Mouse (Mus musculus): ENCODE measurements around the gene Sh3bp5l. TPM values are rescaled to one million over a fixed set of nuclear protein-coding genes. Genes with fewer than 3 reads are reported as not detected.
"Not testable (repeated sequence)": the region's sequence is repeated elsewhere in the genome, so short reads cannot be mapped to it uniquely, and the experiment has no call there.

The Sh3bp5l gene
- polyA plus RNA-seq, 1 experiment from 2014 or later, result 51.0 TPM

- Histone ChIP-seq H3K36me3 (peaks cover 6% of the 10 kb centered on the region; the same call in 1 of the 2 replicates), H3K27ac (replicated peaks) (no peak overlapping the region), H3K4me3 (no peak overlapping the region), H3K4me1 (no peaks in the 10 kb centered on the region), H3K4me2 (replicated peaks) (no peak overlapping the region), H3K9ac (replicated peaks) (no peak overlapping the region), H3K27me3 (no peaks in the 10 kb centered on the region), H3K9me3 (no peaks in the 10 kb centered on the region)
- no peak for ATAC-seq (ENCODE audit: low FRiP score, low read depth)
- WGBS, result 87% methylated on average over 3 of the region's 3 CpGs
These were observed 24.4 kb downstream of the Sh3bp5l start for GRCm38 (mm10) chr11:58354927-58355326.

- H3K9ac ChIP-seq (replicated peaks), result no peak overlapping the region
- H3K27me3 ChIP-seq, result no peaks in the 10 kb centered on the region
- WGBS, result 84% methylated on average over 3 of the region's 3 CpGs
- ATAC-seq (ENCODE audit: low FRiP score, low read depth), result no peak
- no peaks in the 10 kb centered on the region for H3K4me1 ChIP-seq
- H3K27ac ChIP-seq (replicated peaks), result no peak overlapping the region
- no peaks in the 10 kb centered on the region for H3K36me3 ChIP-seq
- no peak overlapping the region for H3K4me2 ChIP-seq (replicated peaks)
- H3K9me3 ChIP-seq, result no peaks in the 10 kb centered on the region
- no peak overlapping the region for H3K4me3 ChIP-seq
These were observed 26.5 kb downstream of the Sh3bp5l start for GRCm38 (mm10) chr11:58357042-58357441.

DNA sequence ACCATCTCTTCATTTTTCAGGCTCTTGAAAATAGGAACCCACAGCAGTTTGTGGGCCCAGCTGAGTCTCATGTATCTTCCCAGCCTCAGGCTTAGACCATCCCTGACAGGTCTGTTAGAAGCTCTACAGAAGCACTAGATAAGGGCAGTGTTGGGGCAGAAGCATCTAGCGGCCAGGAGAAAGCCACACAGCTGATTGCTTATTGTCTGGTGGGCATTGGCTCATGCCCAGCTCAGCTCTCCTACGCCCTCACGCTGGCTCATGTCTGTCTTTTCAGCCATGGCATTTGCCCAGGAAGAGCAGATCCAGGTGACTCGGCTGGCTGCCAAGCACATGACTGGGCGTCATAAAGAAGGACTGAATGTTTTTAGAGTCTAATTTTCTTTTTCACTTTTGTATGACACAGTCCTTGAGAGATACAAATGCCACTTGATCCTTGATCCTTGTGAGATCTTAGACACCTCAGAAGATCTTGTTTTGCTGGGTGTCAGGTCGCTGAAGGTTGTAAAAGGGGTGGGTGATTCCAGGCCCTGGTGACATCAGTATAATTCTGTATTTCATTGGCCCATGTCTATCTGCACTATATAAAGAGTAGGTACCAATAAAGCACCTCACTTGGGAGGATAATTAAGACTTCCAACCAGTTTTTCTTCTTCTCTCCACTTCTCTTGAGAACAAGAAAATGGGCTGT, 27.5 kb downstream of the Sh3bp5l start:
- Histone ChIP-seq H3K4me1 (no peaks in the 10 kb centered on the region), H3K4me2 (replicated peaks) (no peak overlapping the region), H3K9ac (replicated peaks) (no peak overlapping the region), H3K27me3 (no peaks in the 10 kb centered on the region), H3K27ac (replicated peaks) (no peak overlapping the region), H3K4me3 (no peak overlapping the region), H3K9me3 (no peaks in the 10 kb centered on the region), H3K36me3 (no peaks in the 10 kb centered on the region)
- WGBS, result 84% methylated on average over 6 of the region's 6 CpGs
- no peak for ATAC-seq (ENCODE audit: low FRiP score, low read depth)

- not testable (repeated sequence) for H3K36me3 ChIP-seq; H3K27me3 ChIP-seq; H3K9ac ChIP-seq (replicated peaks); H3K4me1 ChIP-seq; H3K27ac ChIP-seq (replicated peaks); H3K4me3 ChIP-seq; H3K4me2 ChIP-seq (replicated peaks); H3K9me3 ChIP-seq; ATAC-seq (ENCODE audit: low FRiP score, low read depth)
- WGBS, result no CpG with 5 or more reads among the region's 6 CpGs
These were observed 32.0 kb downstream of the Sh3bp5l start for GRCm38 (mm10) chr11:58362562-58362961.

- WGBS, result 64% methylated on average over 3 of the region's 3 CpGs
- H3K9ac ChIP-seq (replicated peaks), result no peak overlapping the region
- H3K4me1 ChIP-seq, result no peaks in the 10 kb centered on the region
- no peaks in the 10 kb centered on the region for H3K36me3 ChIP-seq
- no peak overlapping the region for H3K4me3 ChIP-seq
- no peak overlapping the region for H3K27ac ChIP-seq (replicated peaks)
- no peak for ATAC-seq (ENCODE audit: low FRiP score, low read depth)
- no peak overlapping the region for H3K4me2 ChIP-seq (replicated peaks)
- no peaks in the 10 kb centered on the region for H3K27me3 ChIP-seq
- H3K9me3 ChIP-seq, result no peaks in the 10 kb centered on the region
These were observed 33.9 kb downstream of the Sh3bp5l start for GRCm38 (mm10) chr11:58364454-58364853.

- not testable (repeated sequence) for ATAC-seq (ENCODE audit: low FRiP score, low read depth); H3K9ac ChIP-seq (replicated peaks)
- no CpG with 5 or more reads among the region's 6 CpGs for WGBS
These were observed 35.7 kb downstream of the Sh3bp5l start for GRCm38 (mm10) chr11:58366191-58366590.

DNA sequence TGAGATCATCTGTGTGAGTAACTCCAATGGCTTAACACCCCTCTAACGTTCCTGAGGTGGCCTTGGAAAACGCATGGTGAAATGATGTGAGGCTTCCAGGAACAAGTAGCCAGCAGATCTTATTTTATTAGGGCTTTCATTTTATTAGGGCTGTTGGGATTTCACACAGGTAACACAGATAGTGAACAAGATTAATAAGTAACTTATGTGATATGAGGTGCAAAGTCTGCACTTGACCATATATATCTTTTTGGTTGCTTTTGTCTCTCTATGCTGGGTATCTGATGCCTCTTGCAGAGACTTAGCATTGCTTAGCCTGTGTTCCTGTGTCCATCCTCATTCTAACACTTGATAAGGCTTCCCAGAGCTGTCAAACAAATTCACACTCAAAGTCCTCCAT, 46.7 kb downstream of the Sh3bp5l start:
- Histone ChIP-seq H3K27me3 (no peaks in the 10 kb centered on the region), H3K4me2 (replicated peaks) (no peak overlapping the region), H3K9ac (replicated peaks) (no peak overlapping the region), H3K27ac (replicated peaks) (no peak overlapping the region), H3K4me3 (no peak overlapping the region), H3K9me3 (no peaks in the 10 kb centered on the region), H3K4me1 (no peaks in the 10 kb centered on the region), H3K36me3 (no peaks in the 10 kb centered on the region)
- 87% methylated on average over 2 of the region's 2 CpGs for WGBS
- ATAC-seq (ENCODE audit: low FRiP score, low read depth), result no peak

More at GRCm38 (mm10) chr11:58366191-58366590, 35.7 kb downstream of the Sh3bp5l start:
- not testable (repeated sequence) for H3K4me1 ChIP-seq; H3K9me3 ChIP-seq; H3K27me3 ChIP-seq; H3K4me2 ChIP-seq (replicated peaks); H3K36me3 ChIP-seq; H3K27ac ChIP-seq (replicated peaks); H3K4me3 ChIP-seq

GRCm38 (mm10) chr11:58377686-58378085, 47.2 kb downstream of the Sh3bp5l start:
- WGBS, result 66% methylated on average over 1 of the region's 1 CpGs
- no peak for ATAC-seq (ENCODE audit: low FRiP score, low read depth)

DNA sequence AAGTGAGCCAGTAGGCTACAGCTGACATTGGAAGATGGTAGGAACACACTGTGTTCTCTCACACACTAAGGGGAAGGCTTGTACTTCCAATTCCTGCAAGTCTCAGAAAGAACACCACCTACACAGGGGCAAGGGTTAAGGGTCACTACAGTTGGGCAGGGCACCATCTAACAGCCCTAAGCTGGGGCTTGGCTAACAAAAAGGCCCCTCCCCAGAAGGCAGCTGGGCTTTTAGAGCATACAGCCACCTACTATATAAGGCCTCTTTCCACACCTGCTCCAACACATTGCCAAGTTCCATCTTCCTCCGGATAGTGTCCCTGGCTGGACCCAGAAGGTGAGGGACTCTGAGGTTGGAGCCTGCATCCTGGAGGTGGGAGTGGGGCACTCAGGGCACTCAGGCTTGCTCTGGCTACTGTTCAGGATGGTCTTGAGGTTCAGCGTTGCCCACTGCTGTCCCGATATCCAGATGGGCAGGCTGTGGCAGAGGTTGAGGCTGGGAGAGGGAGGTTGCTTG, 48.3 kb downstream of the Sh3bp5l start, which contains the start of gene Lypd8:
Gene Lypd8, plus strand, starts transcription at position 281 of the 516 bp plus-strand sequence.
- H3K9me3 ChIP-seq, result no peaks in the 10 kb centered on the region
- H3K27ac ChIP-seq (replicated peaks), result no peak within 1 kb of the TSS
- no peak for ATAC-seq (ENCODE audit: low FRiP score, low read depth)
- H3K4me1 ChIP-seq, result no peaks in the 10 kb centered on the region
- H3K27me3 ChIP-seq, result no peaks in the 10 kb centered on the region
- no peaks in the 10 kb centered on the region for H3K36me3 ChIP-seq
- H3K4me3 ChIP-seq, result no peak within 1 kb of the TSS
- no peak within 1 kb of the TSS for H3K9ac ChIP-seq (replicated peaks)
- no peak within 1 kb of the TSS for H3K4me2 ChIP-seq (replicated peaks)
- WGBS, result 92% methylated on average over 3 of the region's 3 CpGs

More at GRCm38 (mm10) chr11:58377686-58378085, 47.2 kb downstream of the Sh3bp5l start:
- Histone ChIP-seq H3K9me3 (no peaks in the 10 kb centered on the region), H3K4me1 (no peaks in the 10 kb centered on the region), H3K36me3 (no peaks in the 10 kb centered on the region), H3K9ac (replicated peaks) (no peak overlapping the region), H3K4me2 (replicated peaks) (no peak overlapping the region), H3K27ac (replicated peaks) (no peak overlapping the region), H3K4me3 (no peak overlapping the region), H3K27me3 (no peaks in the 10 kb centered on the region)

GRCm38 (mm10) chr11:58379516-58379915, 49.0 kb downstream of the Sh3bp5l start:
- H3K9me3 ChIP-seq, result no peaks in the 10 kb centered on the region
- no peak overlapping the region for H3K9ac ChIP-seq (replicated peaks)
- WGBS, result 88% methylated on average over 1 of the region's 1 CpGs
- no peaks in the 10 kb centered on the region for H3K27me3 ChIP-seq
- no peaks in the 10 kb centered on the region for H3K36me3 ChIP-seq
- H3K4me3 ChIP-seq, result no peak overlapping the region
- no peaks in the 10 kb centered on the region for H3K4me1 ChIP-seq
- H3K27ac ChIP-seq (replicated peaks), result no peak overlapping the region
- no peak for ATAC-seq (ENCODE audit: low FRiP score, low read depth)
- no peak overlapping the region for H3K4me2 ChIP-seq (replicated peaks)

GRCm38 (mm10) chr11:58382471-58382870, 51.9 kb downstream of the Sh3bp5l start:
- H3K4me1 ChIP-seq, result no peaks in the 10 kb centered on the region
- H3K4me2 ChIP-seq (replicated peaks), result no peak overlapping the region
- no peaks in the 10 kb centered on the region for H3K9me3 ChIP-seq
- H3K4me3 ChIP-seq, result no peak overlapping the region
- H3K27me3 ChIP-seq, result no peaks in the 10 kb centered on the region
- no peak for ATAC-seq (ENCODE audit: low FRiP score, low read depth)
- H3K36me3 ChIP-seq, result no peaks in the 10 kb centered on the region
- H3K27ac ChIP-seq (replicated peaks), result no peak overlapping the region
- no peak overlapping the region for H3K9ac ChIP-seq (replicated peaks)
- 91% methylated on average over 6 of the region's 6 CpGs for WGBS

All from midbrain, embryonic 12.5 days (tissue).